Mouse (Mus musculus): ENCODE measurements around the gene Olfr770.
"Not testable (repeated sequence)": the region's sequence is repeated elsewhere in the genome, so short reads cannot be mapped to it uniquely, and the experiment has no call there.

The Olfr770 gene

DNA sequence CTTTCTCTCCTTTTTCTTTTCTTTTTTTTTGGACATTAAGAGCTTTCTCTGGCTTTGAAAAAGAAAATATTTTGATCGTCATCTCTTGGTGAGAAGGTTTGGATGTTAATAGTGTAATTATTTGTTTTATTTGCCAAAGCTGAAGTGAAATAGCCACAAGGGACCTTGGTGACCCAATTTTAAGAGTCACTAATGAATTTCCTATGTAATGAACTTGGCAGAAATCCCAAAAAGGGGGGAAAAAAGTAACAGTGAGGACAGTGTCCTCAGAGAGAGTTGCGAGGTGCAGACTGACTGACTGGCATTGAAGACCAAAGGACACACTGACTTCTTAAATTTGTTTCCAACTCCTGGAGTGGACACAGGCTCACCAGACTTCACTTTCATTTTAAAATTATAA is at the start of gene Olfr770:
Gene Olfr770 (minus strand): TSS at position 101 of the 400 bp plus-strand sequence.
- DNase-seq (ENCODE audit: low spot score), result no peak

DNA sequence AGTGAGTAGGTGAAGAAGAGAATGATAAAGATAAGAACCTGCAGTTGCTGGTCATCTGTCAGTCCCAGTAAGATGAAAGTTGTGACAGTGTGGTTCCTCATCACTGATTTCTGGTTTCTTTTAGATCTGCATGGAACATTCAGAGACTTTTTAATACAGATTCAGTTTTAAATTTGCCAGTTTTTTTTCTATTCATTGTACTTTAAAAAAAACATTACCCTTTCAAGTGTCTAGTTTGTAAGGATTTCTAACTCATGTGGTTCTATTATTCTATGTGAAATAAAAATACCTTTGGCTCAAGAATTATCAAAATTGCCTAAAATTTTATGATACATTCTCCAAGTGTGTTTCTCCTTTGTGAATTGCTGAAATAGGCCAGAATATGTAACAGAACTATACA is 48.5 kb upstream of the Olfr770 start, which contains the start of gene Olfr773:
Gene Olfr773 (minus strand): TSS at position 101 of the 400 bp plus-strand sequence.
- DNase-seq (ENCODE audit: low spot score), result not testable (repeated sequence)

DNA sequence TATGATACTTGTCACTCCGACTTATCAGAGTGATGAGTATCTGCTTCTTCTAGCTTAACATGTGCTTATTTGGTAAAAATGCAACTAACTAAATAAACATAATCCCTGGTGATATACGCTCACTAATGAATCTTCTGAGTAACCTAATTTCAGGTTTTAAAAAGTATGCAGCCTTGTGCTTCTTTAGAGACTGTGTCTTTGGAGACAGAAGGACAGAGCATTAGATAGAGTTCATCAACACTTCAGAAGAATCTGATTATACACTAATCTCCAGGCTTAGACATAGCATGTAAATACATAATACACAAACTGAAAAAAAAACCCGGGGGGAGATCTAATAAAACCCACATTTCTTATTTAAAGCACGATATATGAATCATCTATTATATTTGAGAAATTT is 39.0 kb upstream of the Olfr770 start, which contains the start of gene Olfr772:
Gene Olfr772 (minus strand): TSS at position 101 of the 400 bp plus-strand sequence.
- not testable (repeated sequence) for DNase-seq (ENCODE audit: low spot score)

DNA sequence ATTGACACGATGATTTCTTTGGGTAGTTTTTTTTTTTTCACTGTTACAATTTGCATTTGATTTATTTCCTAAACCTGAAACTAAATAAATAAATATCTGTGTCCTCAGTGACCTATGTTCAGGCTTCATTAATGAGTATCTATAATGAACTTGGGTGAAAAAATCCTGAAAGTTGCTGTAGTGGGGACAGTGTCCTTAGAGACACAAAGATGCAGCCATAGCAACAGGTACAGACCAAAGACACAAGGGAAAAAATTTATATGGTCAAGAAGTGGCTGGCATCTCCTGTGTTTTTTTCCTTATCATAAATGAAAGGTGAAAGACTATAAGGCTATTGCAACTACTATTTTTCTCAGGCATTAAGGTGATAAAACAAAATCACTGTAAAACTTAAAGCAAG is 25.9 kb upstream of the Olfr770 start, which contains the start of gene Olfr771:
Gene Olfr771 (minus strand): TSS at position 101 of the 400 bp plus-strand sequence.
- no peak for DNase-seq (ENCODE audit: low spot score)

DNA sequence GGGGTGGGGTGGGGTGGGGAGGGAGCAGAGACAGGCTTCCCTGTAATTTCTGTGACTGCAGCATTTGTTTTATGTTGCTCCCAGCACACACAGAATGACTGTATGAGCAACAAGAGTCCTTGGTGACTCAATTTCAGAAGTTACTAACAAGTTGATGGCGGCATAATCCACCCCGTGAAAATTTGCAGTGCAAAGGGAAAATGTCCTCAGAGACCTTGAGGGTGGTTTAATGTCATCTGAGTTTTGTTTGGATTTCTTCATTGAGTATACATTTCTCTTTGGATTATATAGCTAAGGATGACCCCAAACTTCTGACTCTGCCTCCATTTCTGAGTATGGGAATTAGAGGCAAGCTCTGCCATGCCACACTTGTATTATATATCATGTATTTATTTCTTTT is 21.0 kb downstream of the Olfr770 start, which contains the start of gene Olfr769:
Gene Olfr769 (minus strand): TSS at position 101 of the 400 bp plus-strand sequence.
- DNase-seq (ENCODE audit: low spot score), result no peak

DNA sequence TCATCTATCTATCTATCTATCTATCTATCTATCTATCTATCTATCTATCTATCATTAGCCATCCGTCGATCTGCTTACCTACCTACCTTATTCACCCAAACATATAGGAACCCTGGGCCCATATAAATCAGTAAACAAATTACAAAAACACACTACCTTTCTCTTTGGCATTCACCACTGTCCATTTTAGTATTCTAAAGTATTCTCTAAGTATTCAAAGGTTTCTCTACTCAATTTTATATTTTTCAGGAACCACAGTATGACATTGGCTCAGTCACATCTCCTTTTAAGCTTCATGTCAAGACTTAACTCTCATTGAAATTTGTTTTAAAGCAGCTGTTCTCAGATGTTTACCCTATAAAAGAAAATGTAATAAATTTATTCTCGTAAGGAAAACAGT is 23.7 kb downstream of the Olfr770 start:
- no peak for DNase-seq (ENCODE audit: low spot score)

DNA sequence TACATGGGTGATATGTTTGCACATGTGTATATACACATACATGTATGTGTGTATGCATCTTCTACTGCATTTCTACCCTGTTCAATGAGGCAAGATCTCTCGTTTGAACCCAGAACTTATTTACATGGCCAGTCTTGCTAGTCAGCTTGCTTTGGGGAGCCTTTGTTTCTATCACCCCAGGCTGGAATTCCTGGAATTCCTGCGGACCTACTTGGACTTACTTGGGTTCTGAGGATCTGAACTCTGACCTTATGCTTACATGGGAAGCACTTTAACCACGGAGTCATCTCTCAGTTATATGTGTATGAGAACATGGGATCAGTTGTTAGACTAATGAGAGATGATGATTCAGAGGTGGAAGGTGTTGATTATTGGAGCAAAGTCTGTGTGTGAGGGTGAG is 37.6 kb downstream of the Olfr770 start:
- no peak for DNase-seq (ENCODE audit: low spot score)

DNA sequence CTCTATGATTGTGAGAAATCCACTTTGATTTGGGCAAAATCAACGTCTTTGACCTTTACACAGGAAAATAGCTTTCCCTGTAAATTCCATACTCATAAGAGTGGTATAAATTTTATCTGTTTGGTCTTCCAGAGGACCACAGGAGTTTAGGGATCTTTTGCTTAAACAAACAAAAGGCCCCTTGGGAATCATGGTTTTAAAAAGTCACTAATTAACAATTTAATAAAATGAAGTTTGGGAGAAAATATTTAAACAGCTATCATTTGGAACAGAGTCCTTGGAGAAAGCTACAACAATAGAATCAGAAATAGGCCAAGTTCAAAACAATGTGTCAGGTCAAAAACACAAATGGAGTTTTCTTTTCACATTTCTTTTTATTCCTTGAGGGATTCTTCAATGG is 39.5 kb downstream of the Olfr770 start, which contains the start of gene Olfr768:
Gene Olfr768 (minus strand): TSS at position 101 of the 400 bp plus-strand sequence.
- DNase-seq (ENCODE audit: low spot score), result no peak

DNA sequence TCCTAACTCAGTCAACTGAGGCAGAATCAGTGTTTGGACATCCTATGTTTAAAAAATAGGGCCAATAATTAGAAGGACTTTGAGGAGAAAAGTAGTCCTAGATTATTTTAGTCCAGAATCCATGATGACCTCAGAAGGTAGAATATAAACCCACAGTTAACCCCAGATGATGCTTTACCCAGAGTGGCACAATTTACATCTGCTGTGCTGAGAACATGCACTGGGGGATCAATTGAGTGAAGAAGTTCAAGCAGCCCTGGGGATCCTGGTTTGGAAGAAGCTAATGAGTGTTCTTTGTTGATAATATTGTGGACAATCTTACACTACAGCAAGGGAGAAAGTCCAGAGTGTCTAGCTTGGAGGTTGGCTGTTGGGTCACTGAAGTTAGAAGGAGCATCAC is 56.0 kb downstream of the Olfr770 start, which contains the start of gene Olfr767:
Gene Olfr767 (minus strand): TSS at position 101 of the 400 bp plus-strand sequence.
- not testable (repeated sequence) for DNase-seq (ENCODE audit: low spot score)

Data from testis, postnatal 10 days (tissue).